Mouse (Mus musculus): ENCODE results near the gene Maats1. TPM values are rescaled to one million over a fixed set of nuclear protein-coding genes. Genes with fewer than 3 reads are reported as not detected.

Maats1 gene
- polyA plus RNA-seq, 1 experiment = not detected

DNA sequence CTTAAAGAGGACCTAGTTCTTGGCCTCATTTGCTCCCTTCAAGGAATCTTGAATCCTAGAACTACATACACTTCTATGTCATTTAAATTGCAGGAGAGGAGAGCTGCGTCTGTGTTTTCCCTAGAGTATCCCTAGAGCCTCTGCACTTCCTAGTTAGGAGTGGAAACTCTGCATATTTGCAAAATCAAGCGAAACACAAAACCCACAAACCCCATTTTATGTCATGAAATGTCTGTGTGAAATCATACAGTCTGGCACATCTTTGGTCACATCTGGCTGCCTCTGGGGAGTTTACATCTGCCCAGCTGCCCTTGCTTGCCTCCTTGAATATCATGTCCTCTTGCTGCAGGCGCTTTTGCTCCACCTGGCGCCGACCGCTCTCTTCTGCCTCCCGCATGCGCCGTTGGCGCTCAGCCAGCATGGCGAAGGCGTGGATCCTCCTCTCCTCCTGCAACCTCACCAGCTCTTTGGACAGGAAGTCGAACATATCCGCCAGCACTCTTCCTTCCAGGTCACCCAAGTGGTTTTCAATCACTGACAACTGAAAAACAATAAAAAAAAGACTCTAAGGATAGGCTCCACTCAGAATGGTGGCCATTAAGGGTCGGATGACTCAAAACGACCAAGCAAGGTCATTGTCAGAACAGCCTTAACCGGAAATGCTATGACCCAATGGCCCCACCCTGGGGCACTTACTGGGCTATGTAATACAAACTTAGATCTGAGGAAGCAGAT is 37.3 kb downstream of the Maats1 start:
- Histone ChIP-seq H3K27me3 (replicated peaks) (peaks cover 22% of the 10 kb centered on the region), H3K4me3 (replicated peaks) (no peak overlapping the region), H3K4me1 (peaks cover 25% of the 10 kb centered on the region), H3K9me3 (peaks cover 9% of the 10 kb centered on the region), H3K36me3 (replicated peaks; ENCODE audit: low read length) (no peaks in the 10 kb centered on the region)
- no peak for TF ChIP-seq GATA1 (IDR thresholded peaks at IDR 0.05; ENCODE audit: borderline replicate concordance, low read length)
- TF ChIP-seq FLI1 (IDR thresholded peaks at IDR 0.05; ENCODE audit: low read length) = no peak

DNA sequence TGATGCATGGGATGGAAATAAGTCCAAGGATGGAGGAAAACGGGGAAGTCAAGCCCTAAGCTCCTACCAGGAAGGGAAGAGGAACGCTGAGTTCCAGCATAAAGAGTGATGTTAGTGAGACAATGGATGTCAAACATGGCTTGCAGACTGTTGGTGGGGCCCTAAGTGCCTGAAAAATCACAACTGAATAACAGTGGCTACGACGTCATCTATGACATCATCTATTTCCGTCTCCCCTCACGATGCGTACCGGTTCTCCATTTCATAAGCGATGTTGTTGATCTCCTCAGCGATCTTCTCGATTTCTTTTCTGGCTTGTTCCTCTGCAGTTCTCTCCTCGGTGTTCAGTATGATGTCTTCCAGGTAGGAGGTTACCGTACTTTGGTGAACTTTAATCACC is 39.6 kb downstream of the Maats1 start:
- H3K9me3 ChIP-seq = no peaks in the 10 kb centered on the region

DNA sequence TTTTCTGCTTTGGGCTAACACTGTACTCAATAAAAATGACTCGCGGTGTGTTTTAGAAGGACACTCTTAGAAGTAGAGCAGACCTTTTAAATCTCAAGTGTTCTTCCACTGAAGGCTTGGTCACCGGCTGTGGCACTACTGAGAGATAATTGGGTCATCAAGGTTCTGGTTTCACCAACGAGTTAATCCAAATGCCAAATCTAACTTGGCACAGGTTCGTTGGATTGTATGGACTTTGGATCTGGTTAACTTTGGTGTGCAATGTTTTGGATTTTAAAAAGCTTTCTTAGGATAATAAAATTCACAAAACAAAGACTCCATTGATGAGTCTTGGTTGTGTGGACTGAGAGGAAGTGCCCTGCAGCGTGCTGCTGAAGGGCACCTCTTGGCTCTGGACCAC is 43.5 kb downstream of the Maats1 start:
- TF ChIP-seq GATA1 (IDR thresholded peaks at IDR 0.05; ENCODE audit: borderline replicate concordance, low read length) (no peak), FLI1 (IDR thresholded peaks at IDR 0.05; ENCODE audit: low read length) (no peak)
- H3K4me1 ChIP-seq = peaks cover 36% of the 10 kb centered on the region
- no peaks in the 10 kb centered on the region for H3K9me3 ChIP-seq

More for the DNA sequence above, 39.6 kb downstream of the Maats1 start:
- H3K4me3 ChIP-seq (replicated peaks) = no peak overlapping the region
- H3K27me3 ChIP-seq (replicated peaks) = peaks cover 10% of the 10 kb centered on the region
- TF ChIP-seq GATA1 (IDR thresholded peaks at IDR 0.05; ENCODE audit: borderline replicate concordance, low read length) (no peak), FLI1 (IDR thresholded peaks at IDR 0.05; ENCODE audit: low read length) (no peak)
- no peaks in the 10 kb centered on the region for H3K36me3 ChIP-seq (replicated peaks; ENCODE audit: low read length)
- H3K4me1 ChIP-seq = peaks cover 33% of the 10 kb centered on the region

DNA sequence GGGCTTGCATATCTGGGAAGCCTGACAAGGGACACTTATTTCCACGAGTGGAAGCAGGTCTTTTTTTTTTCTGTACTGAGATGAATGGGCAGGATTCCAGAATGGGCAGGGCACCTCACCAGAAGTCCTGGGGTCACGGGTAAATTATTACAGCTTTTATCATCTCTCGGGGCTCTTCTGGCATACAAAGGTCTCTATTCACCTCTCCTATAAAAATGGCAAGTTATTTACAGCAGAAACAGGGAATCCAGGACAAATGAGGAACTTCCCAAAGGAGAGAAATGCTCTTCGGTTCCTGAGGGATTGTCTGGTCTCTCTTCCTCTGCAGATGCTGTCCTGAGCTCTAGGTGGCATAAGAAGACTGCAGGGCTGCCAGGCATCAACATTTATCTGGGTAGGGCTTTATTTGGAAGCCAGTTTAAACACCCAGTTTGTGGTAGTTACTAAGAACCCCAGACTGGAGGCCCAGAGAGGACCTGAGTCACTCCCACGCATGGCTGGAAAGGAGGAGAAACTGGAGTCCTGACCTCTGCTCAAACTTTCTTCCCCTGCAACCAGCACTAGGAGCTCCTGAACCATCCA is 46.5 kb downstream of the Maats1 start:
- TF ChIP-seq FLI1 (IDR thresholded peaks at IDR 0.05; ENCODE audit: low read length) (no peak), GATA1 (IDR thresholded peaks at IDR 0.05; ENCODE audit: borderline replicate concordance, low read length) (no peak)
- H3K4me1 ChIP-seq = peaks cover 43% of the 10 kb centered on the region
- no peaks in the 10 kb centered on the region for H3K36me3 ChIP-seq (replicated peaks; ENCODE audit: low read length)
- H3K9me3 ChIP-seq = no peaks in the 10 kb centered on the region
- H3K4me3 ChIP-seq (replicated peaks) = no peak overlapping the region
- H3K27me3 ChIP-seq (replicated peaks) = peaks cover 6% of the 10 kb centered on the region

More for the DNA sequence above, 43.5 kb downstream of the Maats1 start:
- no peaks in the 10 kb centered on the region for H3K27me3 ChIP-seq (replicated peaks)
- H3K4me3 ChIP-seq (replicated peaks) = no peak overlapping the region
- no peaks in the 10 kb centered on the region for H3K36me3 ChIP-seq (replicated peaks; ENCODE audit: low read length)

DNA sequence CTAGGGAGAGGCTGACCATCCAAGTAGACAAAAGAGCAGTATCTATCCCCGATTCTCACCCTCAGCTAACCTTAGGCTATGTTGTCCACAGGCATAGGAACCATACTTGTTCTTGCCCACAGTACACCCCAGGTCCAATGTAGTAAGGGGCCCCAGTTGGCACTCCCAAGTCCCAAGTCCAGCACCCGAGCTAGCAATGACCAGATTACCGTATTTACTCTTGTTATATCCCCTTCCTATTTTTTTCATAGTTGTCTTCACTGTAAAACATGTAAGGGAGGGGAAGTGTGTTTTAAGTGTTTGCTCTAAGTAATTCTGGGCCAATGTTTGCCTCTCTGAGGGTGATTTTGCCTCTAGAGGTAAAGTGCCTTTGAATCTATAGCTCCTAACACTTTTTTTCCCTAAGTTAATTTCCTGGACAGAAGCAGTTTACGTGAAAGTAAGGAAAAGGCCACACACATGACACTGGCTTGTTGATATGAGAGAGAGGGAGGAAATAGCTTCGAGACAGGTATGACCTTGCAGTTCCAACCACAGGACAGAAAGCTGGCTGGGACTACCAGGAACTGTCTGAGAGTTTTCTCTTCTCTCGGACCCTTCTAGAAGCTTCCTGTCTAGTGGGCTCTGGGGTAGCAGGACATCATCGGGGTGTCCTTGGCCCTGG is 47.1 kb downstream of the Maats1 start, which contains the start of gene Nr1i2:
Gene Nr1i2 (minus strand): TSS at position 140 of the 664 bp plus-strand sequence.
- peaks cover 6% of the 10 kb centered on the region for H3K27me3 ChIP-seq (replicated peaks)
- H3K36me3 ChIP-seq (replicated peaks; ENCODE audit: low read length) = no peaks in the 10 kb centered on the region
- H3K4me3 ChIP-seq (replicated peaks) = no peak within 1 kb of the TSS
- H3K9me3 ChIP-seq = no peaks in the 10 kb centered on the region
- H3K4me1 ChIP-seq = peaks cover 48% of the 10 kb centered on the region
- TF ChIP-seq FLI1 (IDR thresholded peaks at IDR 0.05; ENCODE audit: low read length) (no peak), GATA1 (IDR thresholded peaks at IDR 0.05; ENCODE audit: borderline replicate concordance, low read length) (no peak)

DNA sequence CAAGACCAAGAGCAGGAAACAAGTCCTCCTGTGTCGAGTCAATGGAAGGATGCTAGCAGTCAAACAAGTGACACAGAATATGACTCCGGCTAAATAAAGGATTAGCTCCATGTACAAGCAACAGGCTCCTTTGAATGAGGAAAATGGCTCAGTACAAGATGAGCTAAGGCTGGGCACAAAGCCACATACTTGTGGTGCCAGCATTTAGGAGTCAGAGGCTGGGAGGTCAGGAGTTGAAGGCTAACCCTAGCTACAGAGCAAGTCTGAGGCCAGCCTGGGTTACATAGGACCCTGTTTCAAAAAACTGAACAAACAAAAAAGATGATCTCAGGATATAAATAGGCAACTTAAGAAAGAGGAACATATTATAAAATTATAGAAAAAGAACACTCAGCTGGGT is 51.8 kb downstream of the Maats1 start:
- Histone ChIP-seq H3K36me3 (replicated peaks; ENCODE audit: low read length) (no peaks in the 10 kb centered on the region), H3K27me3 (replicated peaks) (peaks cover 12% of the 10 kb centered on the region), H3K4me3 (replicated peaks) (no peak overlapping the region), H3K4me1 (peaks cover 61% of the 10 kb centered on the region), H3K9me3 (no peaks in the 10 kb centered on the region)
- TF ChIP-seq GATA1 (IDR thresholded peaks at IDR 0.05; ENCODE audit: borderline replicate concordance, low read length) (no peak), FLI1 (IDR thresholded peaks at IDR 0.05; ENCODE audit: low read length) (no peak)

DNA sequence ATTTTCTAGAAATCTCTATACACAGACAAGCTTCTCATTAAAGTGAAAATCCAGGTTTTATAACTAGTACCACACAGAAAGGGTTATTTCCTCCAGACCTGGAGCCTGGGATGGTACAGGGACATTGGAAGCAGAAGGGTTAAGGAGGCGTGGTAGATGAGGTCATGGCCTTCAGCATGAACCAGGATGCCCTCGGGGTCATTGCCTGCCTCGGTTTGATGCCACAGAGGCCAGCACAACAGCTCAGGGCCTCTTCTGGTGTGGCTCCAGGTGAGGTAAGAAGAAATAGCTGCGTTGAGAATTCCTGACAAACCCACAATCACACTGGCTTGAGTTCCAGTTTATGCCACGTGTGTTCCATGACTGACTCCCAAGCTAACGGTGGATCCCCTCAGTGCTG is 53.1 kb downstream of the Maats1 start:
- no peaks in the 10 kb centered on the region for H3K36me3 ChIP-seq (replicated peaks; ENCODE audit: low read length)
- peaks cover 12% of the 10 kb centered on the region for H3K27me3 ChIP-seq (replicated peaks)
- peaks cover 60% of the 10 kb centered on the region for H3K4me1 ChIP-seq
- TF ChIP-seq FLI1 (IDR thresholded peaks at IDR 0.05; ENCODE audit: low read length) (no peak), GATA1 (IDR thresholded peaks at IDR 0.05; ENCODE audit: borderline replicate concordance, low read length) (no peak)
- peak overlapping the region; percentile 25 for H3K4me3 ChIP-seq (replicated peaks)
- H3K9me3 ChIP-seq = no peaks in the 10 kb centered on the region

DNA sequence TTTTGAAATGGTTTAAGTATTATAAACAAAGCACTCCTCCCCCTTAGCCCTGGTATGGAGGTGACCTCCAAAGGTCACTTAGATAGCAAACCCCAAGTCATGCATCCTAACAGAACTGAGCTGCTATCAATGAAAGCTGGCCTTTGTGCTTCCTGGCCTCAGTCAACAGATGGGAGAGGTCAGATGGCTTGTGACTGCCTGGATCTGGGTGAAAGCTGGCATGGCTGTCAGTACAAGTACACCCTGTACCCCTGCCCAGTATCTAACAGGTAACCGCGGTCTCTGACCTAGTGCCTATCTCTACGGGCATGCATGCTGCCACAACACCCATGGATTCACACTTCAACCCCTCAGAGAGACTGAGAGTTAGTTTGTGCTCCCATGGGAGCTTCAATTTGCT is 54.2 kb downstream of the Maats1 start:
- no peaks in the 10 kb centered on the region for H3K9me3 ChIP-seq
- TF ChIP-seq GATA1 (IDR thresholded peaks at IDR 0.05; ENCODE audit: borderline replicate concordance, low read length) (no peak), FLI1 (IDR thresholded peaks at IDR 0.05; ENCODE audit: low read length) (no peak)

DNA sequence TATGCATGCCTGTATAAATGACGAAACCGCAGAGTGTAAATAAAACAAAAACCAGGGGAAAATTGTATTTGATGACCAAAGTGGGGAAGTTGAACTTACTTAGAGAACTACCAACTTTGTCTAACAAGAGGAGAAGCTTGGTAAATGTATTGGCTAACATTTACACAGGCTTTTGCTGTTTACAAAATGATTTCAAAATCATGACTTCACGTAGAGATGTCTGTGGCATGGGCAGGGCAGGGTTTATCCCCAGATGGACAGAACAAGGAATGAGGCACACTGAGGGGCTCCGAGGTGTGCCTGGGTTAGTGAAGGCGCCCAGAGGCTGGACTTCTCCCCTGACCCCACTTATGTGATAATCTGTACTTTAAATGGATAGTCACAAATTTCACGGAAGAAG is 54.6 kb downstream of the Maats1 start:
- Histone ChIP-seq H3K4me3 (replicated peaks) (no peak overlapping the region), H3K9me3 (no peaks in the 10 kb centered on the region), H3K4me1 (peaks cover 62% of the 10 kb centered on the region), H3K36me3 (replicated peaks; ENCODE audit: low read length) (no peaks in the 10 kb centered on the region), H3K27me3 (replicated peaks) (peaks cover 24% of the 10 kb centered on the region)
- TF ChIP-seq FLI1 (IDR thresholded peaks at IDR 0.05; ENCODE audit: low read length) (no peak), GATA1 (IDR thresholded peaks at IDR 0.05; ENCODE audit: borderline replicate concordance, low read length) (no peak)

More for the DNA sequence above, 54.2 kb downstream of the Maats1 start:
- Histone ChIP-seq H3K36me3 (replicated peaks; ENCODE audit: low read length) (no peaks in the 10 kb centered on the region), H3K4me3 (replicated peaks) (peak overlapping the region; percentile 57), H3K4me1 (peaks cover 59% of the 10 kb centered on the region), H3K27me3 (replicated peaks) (peaks cover 20% of the 10 kb centered on the region)

DNA sequence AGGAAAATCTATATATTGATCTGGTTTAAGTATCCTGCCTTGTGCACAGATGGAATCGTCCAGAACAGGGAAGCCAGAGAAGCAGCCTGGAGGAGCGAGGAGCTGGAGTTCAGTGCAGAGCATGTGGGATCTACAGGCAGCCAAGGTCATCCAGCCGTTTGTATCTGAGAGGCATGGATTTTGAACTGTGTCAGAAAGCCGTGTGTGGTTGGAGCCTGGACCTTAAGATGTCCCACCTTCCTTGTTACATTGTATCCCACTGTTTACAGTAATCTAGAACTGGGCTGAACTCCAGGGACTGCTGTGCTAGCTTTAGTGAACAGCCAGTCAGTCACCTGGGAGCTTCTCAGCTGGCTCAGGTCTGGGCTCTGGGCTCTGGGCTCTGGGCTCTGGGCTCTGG is 55.4 kb downstream of the Maats1 start:
- H3K4me3 ChIP-seq (replicated peaks) = no peak overlapping the region
- peaks cover 58% of the 10 kb centered on the region for H3K4me1 ChIP-seq
- TF ChIP-seq FLI1 (IDR thresholded peaks at IDR 0.05; ENCODE audit: low read length) (no peak), GATA1 (IDR thresholded peaks at IDR 0.05; ENCODE audit: borderline replicate concordance, low read length) (no peak)
- H3K9me3 ChIP-seq = no peaks in the 10 kb centered on the region
- H3K27me3 ChIP-seq (replicated peaks) = peaks cover 22% of the 10 kb centered on the region
- no peaks in the 10 kb centered on the region for H3K36me3 ChIP-seq (replicated peaks; ENCODE audit: low read length)
